Mouse (Mus musculus) fibroblast of lung, adult 2 months (primary cell): ENCODE measurements at regions not wholly inside any gene's neighbourhood (a gene's known extent, or its start where the extent isn't known, plus 50 kb on each side); places are given as distances from the start of the nearest gene placed in this dataset.

Experiments
- DNase-seq: peaks from one replicate; pipeline ENCODE4 v3.0.0-alpha.2; 2011; ENCODE audit warnings: low read depth

DNA sequence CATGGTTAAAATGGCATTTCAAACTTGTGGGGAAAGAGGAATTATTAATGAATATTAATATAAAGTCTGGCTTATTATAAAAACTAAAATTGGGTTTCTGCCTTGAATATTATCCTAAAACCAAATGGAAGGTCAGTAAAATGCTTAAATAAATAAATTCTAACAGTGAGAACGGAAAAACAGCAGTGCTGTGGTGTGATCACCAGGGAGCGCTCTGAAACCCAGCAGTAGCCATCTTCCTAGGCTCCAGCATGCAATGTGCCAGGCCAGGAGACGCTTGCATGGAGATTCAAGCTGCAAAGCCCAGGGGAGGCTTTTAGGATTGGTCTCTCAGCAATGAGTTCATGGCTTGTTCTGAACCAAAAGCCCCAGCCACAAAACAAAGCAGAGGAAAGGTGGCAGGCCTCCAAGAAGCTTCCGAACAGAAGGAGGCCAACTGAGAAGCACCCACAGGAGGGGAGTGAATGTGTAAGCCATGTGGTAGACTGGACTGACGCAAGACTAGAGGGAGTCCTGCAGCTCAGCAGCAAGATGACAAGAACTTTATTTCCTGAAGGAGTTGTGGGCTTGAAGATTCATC is 52.3 kb upstream of the Bace2 start:
- no peak for DNase-seq
